In genomic region chr10:93163711-93164488, GRCm38 (mm10) we compare ENCODE assay signal across 11 mouse cellular contexts. TPM values are rescaled to one million over a fixed set of nuclear protein-coding genes. Genes with fewer than 3 reads are reported as not detected.
A peak's percentile ranks its signal among the peaks of the same experiment; 100 is the strongest.
DNase-seq lines count a peak whose midpoint lies in the region; ATAC-seq lines count a peak whose summit lies in the region.
"Had no signal": no experiment of that assay in that cellular context is flagged by ENCODE, and none has a peak within 500 bp of the region (broad histone marks: within the 10 kb centered on the region; RNA-seq: fewer than 3 reads in every experiment).

No protein-coding gene starts in this region.

- H3K36me3 ChIP-seq in heart, embryonic 14.5 days (ENCODE audit: control insufficient read depth, insufficient read depth, low read length), result no peaks in the 10 kb centered on the region
- no peaks in the 10 kb centered on the region for H3K36me3 ChIP-seq in liver, embryonic 16.5 days (ENCODE audit: control insufficient read depth, insufficient read depth)

- H3K4me1 ChIP-seq in heart, embryonic 14.5 days (ENCODE audit: control insufficient read depth in 2 of 2, insufficient read depth in 2 of 2, low read length in 2 of 2), result peaks cover 14 to 47% of the 10 kb centered on the region in 2 experiments
- H3K4me1 ChIP-seq in brown adipose tissue, adult 24 weeks (ENCODE audit: control insufficient read depth, insufficient read depth, insufficient read length, low read length), result peaks cover 21% of the 10 kb centered on the region
- peaks cover 46% of the 10 kb centered on the region for H3K4me1 ChIP-seq in liver, embryonic 16.5 days (ENCODE audit: control insufficient read depth, low read depth, low read length)

- no peak for DNase-seq in heart, adult 8-10 months (ENCODE audit: low spot score)
- peak; percentile 43 for DNase-seq in 416B (ENCODE audit: low read depth)
- DNase-seq in gastrocnemius, postnatal 4 days (ENCODE audit: low spot score in 2 of 2), result no peak
- no peak for DNase-seq in lung, postnatal 25 days (ENCODE audit: low spot score)
- DNase-seq: layer of hippocampus, postnatal 36 days; lung, adult 2 months; right cerebral cortex, postnatal 4 days; thymus, adult 18-20 months had no signal

- no peaks in the 10 kb centered on the region for H3K9me3 ChIP-seq in heart, embryonic 14.5 days (ENCODE audit: control insufficient read depth, low read length)
- H3K9me3 ChIP-seq in liver, embryonic 16.5 days (replicated peaks; ENCODE audit: control insufficient read depth, low read length), result no peaks in the 10 kb centered on the region

- H3K4me2 ChIP-seq in heart, embryonic 14.5 days (ENCODE audit: low read length), result peak overlapping the region; percentile 7; the same call in 1 of the 2 replicates
- H3K4me2 ChIP-seq in liver, embryonic 16.5 days (ENCODE audit: low read depth, low read length), result peak overlapping the region; percentile 47

- H3K27me3 ChIP-seq in heart, embryonic 14.5 days (ENCODE audit: control insufficient read depth, insufficient read depth, low read length), result no peaks in the 10 kb centered on the region
- H3K27me3 ChIP-seq in liver, embryonic 16.5 days (ENCODE audit: control insufficient read depth, insufficient read depth, low read depth, low read length), result no peaks in the 10 kb centered on the region

- WGBS in heart, embryonic 14.5 days, result 72% methylated on average over 6 of the region's 6 CpGs
- 38% methylated on average over 6 of the region's 6 CpGs for WGBS in liver, embryonic 16.5 days (ENCODE audit: insufficient replicate concordance)

- no peak overlapping the region for H3K4me3 ChIP-seq in heart, embryonic 14.5 days (ENCODE audit: control insufficient read depth in 1 of 2, insufficient read depth in 1 of 2, low read depth in 1 of 2, low read length in 2 of 2)
- no peak overlapping the region for H3K4me3 ChIP-seq in brown adipose tissue, adult 24 weeks (ENCODE audit: insufficient read depth, low read depth, low read length)
- H3K4me3 ChIP-seq in liver, embryonic 16.5 days (ENCODE audit: low read depth, low read length), result peak overlapping the region; percentile 28

- no peak for ATAC-seq in heart, embryonic 14.5 days (ENCODE audit: insufficient number of reproducible peaks, insufficient read depth, low FRiP score, low read depth)
- ATAC-seq in liver, embryonic 16.5 days (ENCODE audit: low read depth), result no peak

- H3K9ac ChIP-seq in heart, embryonic 14.5 days (ENCODE audit: low read length), result no peak overlapping the region
- peak overlapping the region; percentile 34; the same call in 1 of the 2 replicates for H3K9ac ChIP-seq in liver, embryonic 16.5 days (ENCODE audit: low read depth, low read length)

- 0 out of 4 replicates have a peak overlapping the region, but pooled peaks of 1 of the 2 experiments have one; percentile 17 for H3K27ac ChIP-seq in heart, embryonic 14.5 days (replicated peaks in 1 of 2; ENCODE audit: control insufficient read depth in 1 of 2, insufficient read depth in 1 of 2, low read depth in 2 of 2, low read length in 2 of 2)
- peak overlapping the region; percentile 75 for H3K27ac ChIP-seq in brown adipose tissue, adult 24 weeks (replicated peaks; ENCODE audit: low read depth, low read length)
- H3K27ac ChIP-seq in liver, embryonic 16.5 days (ENCODE audit: low read length), result peak overlapping the region; percentile 59

RNA-seq across cellular contexts. Expression of gene Cdk17, which starts 3.2 kb away (rescaled TPM):
- 24.4 and 27.1 TPM in 2 replicates for polyA plus RNA-seq in heart, embryonic 14.5 days (2014; fragmentation: Nextera tagmentation; extraction: Ambion mirVana)
- total RNA-seq in heart, adult 8-10 months (2022), result 10 to 100 TPM; 12.3 to 18.1 (median 16.0) TPM
- 23.6 and 27.1 TPM in 2 replicates for polyA plus RNA-seq in brown adipose tissue, adult 24 weeks (2012; ENCODE audit: insufficient read depth, insufficient read length, missing spikeins)
- 8.3 and 8.7 TPM in 2 replicates for polyA plus RNA-seq in liver, embryonic 16.5 days (2015; fragmentation: Nextera tagmentation; extraction: Ambion mirVana)
- 10 to 100 TPM; 29.5 to 30.3 TPM for total RNA-seq in gastrocnemius, postnatal 4 days (2021)
